Mouse (Mus musculus) left cerebral cortex, adult 8-10 months (tissue): ENCODE results near the gene Adi1. TPM values are rescaled to one million over a fixed set of nuclear protein-coding genes. Genes with fewer than 3 reads are reported as not detected.

Source experiments
- DNase-seq, 2 experiments: peaks; one replicate each; pipeline ENCODE4 v3.0.0; 2022; ENCODE audit warnings: low spot score in 2 of 2
- total RNA-seq, 4 experiments: library from RNA; stranded (reverse); gene quantifications; 2 replicates each; pipeline ENCODE4 v1.2.4; 2022

Gene Adi1
- 10 to 100 TPM; 37.5 to 44.6 (median 41.2) TPM for total RNA-seq

DNA sequence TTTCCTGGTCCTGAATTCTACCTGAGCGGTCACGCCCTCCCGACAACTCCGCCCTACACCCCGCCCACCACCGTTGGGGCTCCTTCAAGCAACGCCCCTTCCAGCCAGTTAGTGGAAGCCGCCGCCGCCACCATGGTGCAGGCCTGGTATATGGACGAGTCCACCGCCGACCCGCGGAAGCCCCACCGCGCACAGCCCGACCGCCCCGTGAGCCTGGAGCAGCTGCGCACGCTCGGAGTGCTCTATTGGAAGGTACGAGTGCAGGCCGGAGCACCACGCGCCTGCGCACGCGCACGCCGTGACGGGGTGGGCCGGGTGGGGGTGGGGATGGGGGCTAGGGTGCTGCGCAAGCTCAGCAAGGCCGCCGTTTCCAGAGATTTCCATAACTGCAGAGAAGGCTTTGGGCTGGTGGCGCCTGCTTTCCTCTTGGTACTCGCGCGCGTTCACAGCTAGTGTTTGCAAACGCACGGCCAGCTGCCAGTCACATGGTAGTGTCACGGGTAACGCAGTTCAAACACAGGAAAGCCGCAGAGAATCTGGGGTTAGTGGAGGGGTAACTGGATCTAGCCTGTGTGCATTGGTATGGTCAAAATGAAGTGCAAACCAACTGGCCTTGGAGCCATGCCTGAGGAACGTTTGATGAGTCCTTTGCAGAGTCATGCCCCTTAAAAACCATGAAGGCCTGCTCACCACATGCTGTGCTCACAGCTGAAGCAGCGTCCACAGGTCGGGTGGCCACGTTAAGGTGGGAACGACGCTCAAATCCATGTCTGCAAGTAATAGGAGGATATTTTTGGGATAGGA is at the start of gene Adi1:
Gene Adi1 (plus strand): TSS at position 111 of the 804 bp plus-strand sequence.
- peak; percentile 79 to 90 for DNase-seq

DNA sequence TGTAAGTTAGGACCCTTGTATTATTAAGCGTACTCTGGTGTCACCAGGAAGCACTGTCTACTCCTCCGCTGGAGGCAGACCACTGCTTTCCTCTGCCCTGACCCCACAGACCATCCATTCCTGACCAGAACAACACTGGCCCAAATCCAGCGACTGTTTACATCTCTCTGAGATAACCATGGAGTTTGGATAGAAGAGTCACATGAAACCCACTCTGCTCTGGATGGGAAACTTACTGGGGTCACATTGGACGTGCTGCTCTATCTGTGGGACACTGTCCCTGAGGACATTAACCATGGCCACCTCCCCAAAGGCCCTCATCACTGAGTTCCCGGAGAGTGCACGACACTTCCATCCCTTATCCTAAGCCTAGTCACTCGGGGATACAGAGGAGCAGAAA is 49.6 kb upstream of the Adi1 start:
- no peak for DNase-seq

DNA sequence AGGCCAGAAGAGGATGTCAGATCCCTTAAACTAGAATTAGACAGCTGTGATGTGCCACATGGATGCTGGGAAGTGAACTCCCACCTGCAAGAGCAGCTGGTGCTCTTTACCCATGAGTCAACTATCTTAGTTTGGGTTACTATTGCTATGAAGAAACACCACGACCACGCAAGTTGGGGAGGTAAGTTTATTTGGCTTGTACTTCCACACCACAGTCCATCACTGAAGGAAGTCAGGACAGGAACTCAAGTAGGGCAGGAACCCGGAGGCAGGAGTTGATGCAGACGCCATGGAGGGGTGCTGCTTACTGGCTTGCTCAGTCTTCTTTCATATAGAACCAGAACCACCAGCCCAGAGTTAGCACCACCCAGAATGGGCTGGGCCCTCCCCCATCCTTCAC is 47.9 kb upstream of the Adi1 start:
- DNase-seq, result no peak

DNA sequence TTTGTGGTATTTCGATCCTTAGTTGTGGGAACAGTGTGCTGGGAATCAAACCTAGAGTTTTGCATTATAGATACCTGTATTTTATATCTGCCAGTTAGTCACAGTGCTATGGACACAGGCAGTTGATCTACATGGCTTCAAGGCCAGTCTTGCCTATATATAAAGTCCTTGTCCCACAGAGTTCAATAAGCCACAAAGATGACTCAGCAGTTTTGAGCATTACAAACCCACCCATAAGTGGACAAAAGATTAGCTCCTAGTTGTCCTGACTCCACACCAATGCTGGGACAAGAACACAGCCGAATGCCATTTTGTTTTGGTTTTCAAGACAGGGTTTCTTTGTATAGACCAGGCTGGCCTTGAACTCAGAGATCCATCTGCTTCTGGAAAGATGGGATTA is 46.6 kb upstream of the Adi1 start:
- DNase-seq, result no peak

DNA sequence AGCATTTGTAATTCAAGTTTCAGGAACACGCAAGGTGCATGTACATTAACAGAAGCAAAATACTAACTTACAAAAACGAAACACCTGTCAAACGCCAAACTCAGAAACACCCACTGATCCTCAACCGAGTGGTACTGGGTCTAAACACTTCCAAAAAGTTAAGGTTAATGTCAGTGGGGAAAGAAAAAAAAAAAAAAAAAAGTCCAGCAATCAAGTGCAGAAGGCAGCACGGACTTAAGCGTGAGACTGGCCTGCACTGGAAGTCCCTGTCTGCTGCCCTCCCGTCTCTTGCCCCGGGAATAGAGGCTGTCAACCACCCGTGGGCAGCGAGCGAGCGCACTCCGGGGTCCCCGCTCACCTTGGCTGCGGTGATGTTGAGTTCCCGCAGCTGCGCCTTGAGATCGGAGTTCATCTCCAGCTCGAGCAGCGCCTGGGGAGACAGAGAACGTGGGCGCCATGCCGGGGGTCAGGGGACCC is 39.9 kb upstream of the Adi1 start:
- DNase-seq, result no peak

DNA sequence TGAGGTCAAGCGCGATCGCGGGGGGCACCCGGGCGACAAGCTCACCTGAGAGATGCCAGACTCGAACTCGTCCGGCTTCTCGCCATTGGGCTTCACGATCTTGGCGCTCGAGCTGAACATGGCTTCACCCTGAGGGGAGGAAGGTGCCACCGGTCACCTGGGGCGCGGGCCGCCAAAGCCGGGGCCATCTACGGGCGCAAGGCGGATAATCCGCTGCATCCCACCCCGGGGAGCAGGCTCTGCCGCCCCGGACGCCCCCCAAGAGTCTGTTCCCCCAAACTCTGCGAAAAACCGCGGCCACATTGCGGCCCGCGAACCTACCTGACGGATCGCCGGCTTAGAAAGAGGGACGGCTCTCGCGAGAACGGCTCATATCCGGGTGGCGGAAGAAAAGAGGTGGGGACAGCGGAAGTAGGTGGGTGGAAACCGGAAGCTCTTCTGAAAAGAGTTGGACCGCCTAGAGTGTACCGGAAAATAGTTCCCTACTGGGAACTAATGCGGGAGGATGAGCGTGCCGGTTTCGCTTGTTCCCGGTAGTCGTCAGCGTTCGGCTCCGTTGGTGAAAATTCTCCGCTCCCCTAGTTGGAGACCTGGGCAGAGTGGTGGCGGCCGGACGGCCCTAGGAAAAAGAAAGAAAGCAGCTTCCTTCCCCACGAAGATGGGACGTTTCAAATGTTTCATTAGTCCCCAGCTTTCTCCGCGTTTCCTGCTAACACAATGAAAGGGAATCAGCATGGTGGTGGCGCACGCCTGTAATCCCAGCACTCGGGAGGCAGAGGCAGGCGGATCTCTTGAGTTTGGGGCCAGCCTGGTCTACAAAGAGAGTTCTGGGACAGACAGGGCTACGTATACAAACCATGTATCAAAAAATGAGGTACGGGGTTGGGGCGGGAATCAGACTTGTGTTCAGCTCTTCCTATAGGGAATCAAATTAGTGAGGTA is 39.2 kb upstream of the Adi1 start, which contains the start of gene Rps7:
Gene Rps7 (minus strand): TSS at position 419 of the 942 bp plus-strand sequence.
- peak; percentile 89 to 93 for DNase-seq

DNA sequence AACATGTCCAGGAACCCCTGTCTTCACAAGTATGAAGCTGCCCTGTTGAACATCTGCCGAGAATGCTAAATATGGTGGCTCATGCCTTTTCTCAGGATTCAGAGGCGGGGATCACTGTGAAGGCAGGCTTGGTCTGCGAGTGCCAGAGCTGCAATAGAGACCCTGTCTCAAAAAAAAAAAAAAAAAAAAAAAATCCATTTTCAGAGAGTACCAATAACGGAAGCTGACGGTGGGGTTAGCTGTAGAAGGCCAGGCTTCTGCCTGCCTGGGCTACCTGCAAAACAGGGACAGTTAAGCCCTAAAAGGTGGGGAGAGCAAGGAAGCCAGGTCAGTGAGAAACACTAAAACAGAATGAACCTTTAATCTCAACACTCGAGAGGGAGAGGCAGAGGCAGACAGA is 38.5 kb upstream of the Adi1 start:
- no peak for DNase-seq

DNA sequence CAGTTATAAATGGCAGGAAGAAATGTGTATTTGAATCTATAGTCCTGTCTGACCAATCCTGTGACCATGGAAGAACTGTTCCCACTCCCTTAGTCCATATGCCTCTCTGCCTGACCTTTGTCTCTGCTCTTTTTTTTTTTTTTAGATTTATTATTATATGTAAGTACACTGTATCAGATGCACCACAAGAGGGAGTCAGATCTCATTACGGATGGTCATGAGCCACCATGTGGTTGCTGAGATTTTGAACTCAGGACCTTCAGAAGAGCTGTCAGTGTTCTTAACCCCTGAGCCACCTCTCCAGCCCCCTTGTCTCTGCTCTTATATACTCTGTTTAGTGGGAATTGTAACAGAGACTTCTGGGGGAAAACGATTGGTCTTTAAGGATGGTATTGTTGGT is 36.3 kb upstream of the Adi1 start:
- DNase-seq, result no peak

DNA sequence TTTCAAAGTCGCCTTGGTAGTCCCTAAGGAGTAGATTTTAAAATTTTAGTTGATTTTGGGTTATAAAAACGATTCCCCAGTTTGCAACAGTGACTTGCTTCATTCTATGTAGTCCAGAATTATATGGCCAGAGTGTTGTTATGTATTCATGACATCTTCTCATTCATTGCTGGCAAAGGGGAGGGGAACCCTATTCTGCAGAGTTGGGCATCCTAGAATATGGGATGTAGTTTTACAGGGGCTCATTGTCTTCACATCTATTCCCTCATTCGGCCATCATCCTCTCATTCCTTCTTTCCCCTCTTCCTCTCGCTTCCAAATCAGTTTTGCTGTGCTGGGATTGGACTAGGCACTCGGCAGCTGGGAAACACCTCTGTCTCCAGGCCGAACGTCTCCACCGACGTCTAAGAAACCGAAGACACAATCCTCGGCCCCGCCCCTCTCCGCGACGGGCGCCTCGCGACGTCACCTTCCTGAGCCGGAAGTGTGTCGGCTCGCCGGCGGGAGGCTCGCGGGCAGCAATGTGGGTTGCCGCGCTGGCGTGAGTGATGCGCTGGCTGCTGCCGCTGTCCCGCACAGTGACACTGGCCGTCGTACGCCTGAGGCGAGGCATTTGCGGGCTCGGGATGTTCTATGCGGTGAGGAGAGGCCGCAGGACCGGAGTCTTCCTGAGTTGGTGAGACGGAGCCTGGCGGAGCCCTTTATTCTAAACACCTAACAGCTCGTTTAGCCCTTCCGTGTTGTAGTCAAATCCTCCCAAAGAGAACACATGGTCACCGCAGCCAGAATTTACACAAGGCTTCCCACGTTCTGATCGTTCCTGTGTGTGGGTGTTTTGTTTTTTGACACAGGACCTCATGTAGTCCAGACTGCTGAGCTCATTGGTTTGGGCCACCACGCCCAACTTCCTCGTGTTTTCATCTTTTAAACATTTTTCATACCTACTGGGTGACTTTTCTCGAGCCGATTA is 25.6 kb upstream of the Adi1 start, which contains the start of gene Rnaseh1:
Gene Rnaseh1 (plus strand): TSS at position 462 of the 970 bp plus-strand sequence.
- DNase-seq, result peak; percentile 84 to 91

DNA sequence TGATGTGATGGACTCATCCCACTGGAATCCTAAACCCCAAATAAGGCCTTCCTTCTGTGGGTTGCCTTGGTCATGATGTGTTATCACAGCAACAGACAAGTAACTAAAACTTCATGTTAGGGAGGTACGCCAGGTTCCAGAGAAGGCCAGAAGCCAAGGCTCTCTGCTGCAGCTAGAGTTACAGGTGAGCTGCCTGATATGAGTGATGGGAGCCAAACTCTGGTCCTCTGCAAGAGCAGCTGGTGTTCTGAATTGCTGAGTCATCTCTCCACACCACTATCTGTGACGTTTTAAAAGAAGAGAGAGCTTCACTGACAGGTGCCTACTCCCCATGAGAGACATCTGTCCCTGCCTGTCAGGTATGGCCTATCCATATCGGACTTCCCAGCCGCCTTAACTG is 12.4 kb upstream of the Adi1 start:
- no peak for DNase-seq

DNA sequence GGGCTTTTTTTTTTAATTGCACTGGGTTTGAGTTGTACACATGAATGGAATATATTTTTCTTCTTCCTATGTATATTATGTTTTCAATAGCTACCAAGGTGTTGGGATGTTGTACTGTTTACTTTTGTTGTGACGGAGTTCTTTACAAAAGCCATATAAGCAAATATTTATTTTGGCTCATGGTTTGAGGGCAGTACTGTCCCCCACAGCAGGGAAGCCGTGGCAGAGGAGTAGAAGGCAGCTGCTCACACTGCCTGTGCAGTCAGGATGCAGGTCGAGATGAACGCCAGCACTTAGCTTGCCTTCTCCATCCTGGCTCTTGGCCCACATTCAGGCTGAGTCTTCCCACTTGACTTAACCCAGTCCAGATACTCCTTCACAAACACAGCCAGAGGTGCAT is 8.3 kb upstream of the Adi1 start:
- DNase-seq, result no peak

DNA sequence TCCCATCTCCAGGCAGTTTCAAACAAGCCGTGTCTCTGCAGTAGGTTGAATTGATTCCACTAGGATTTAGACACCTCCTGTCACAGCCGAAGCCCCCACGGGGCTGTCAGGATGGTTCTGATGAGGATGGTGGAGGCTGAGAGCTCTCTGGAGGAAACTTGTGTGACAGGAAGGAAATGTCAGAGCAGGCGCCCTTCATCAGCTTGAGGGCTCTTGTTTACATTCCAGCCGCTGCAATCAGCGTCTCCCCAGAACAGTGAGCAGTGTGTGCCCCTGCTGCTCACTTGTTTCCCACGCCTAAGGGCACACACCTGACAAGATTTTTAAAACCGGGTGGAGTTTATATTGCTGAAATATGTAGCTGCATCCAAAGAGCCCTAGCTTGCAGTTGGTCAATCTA is 7.7 kb upstream of the Adi1 start:
- no peak for DNase-seq

DNA sequence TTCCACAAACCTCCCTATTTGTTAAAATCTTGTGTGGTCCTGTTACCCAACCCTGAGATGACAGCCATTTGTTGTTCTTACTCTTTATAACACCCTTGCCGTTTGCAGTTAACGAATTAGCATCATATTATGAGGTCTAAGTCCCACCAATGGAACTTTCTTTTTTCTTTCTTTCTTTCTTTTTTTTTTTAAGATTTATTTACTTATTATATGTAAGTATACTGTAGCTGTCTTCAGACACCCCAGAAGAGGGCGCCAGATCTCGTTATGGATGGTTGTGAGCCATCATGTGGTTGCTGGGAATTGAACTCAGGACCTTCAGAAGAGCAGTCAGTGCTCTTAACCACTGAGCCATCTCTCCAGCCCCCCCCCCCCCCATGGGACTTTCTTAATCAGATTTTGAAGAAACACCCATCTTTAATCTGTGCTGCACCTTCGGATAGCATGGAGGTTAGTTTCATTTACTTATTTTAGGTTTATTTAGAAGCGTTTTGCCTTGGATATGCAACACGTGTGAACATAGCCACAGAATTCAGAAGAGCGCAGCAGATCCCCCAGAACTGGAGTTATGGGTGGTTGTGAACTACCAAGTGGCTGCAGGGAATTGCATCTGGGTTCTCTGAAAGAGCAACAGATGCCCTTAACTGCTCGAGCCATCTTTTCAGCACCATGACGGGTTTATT is 852 bp upstream of the Adi1 start:
- no peak for DNase-seq

DNA sequence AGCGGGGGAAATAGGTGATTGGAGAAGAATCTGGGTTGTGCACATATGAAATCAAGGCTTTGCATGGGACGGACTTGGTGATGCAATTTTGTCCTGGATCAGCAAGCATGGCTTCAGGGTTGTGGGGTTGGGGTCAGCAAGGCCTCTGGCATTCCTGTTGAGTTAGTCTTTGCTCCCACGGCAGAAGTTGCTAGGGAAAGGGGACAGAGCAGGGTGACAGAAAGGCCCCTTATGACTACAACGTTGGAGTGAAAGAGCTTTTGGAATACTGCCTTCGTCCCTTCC is 836 bp downstream of the Adi1 start:
- DNase-seq, result no peak

DNA sequence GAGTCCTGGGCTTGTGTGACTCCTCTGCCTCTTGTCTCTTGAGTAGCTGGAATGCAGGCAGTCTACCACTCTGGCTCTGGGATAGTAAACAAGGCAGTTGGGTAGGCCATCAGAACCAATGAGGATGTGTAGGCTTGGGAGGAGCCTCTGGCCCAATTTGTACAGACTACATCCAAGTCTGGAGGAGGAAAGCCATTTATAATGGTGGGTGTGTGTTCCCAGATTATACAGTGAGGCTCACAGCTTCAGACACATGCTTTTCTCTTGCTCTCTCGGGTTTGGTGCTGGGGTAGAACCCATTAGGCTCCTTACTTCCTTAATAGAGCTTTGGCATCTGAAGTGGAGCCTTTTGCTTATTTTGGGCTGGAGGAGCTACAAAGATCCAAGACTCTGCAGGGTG is 9.6 kb downstream of the Adi1 start:
- DNase-seq, result no peak

DNA sequence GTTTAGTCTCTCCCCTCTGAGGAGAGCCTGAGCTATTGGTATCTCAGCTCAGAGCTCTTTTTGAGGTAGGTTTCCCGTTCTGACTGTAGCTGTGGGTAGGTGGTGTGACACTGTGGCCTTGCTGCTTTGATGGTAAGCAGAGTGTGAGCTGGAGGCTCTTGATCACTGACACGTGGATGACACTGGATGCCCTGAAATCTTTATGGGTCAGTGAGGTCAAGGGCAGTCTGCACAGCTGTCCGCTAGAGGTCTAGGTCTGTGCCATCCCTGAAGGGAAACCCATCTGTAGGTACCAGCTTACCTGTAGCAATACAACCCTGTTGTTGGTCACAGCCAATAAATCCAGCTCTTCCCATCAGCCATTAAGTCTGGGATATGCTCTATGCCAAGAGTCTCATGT is 10.7 kb downstream of the Adi1 start:
- DNase-seq, result no peak

DNA sequence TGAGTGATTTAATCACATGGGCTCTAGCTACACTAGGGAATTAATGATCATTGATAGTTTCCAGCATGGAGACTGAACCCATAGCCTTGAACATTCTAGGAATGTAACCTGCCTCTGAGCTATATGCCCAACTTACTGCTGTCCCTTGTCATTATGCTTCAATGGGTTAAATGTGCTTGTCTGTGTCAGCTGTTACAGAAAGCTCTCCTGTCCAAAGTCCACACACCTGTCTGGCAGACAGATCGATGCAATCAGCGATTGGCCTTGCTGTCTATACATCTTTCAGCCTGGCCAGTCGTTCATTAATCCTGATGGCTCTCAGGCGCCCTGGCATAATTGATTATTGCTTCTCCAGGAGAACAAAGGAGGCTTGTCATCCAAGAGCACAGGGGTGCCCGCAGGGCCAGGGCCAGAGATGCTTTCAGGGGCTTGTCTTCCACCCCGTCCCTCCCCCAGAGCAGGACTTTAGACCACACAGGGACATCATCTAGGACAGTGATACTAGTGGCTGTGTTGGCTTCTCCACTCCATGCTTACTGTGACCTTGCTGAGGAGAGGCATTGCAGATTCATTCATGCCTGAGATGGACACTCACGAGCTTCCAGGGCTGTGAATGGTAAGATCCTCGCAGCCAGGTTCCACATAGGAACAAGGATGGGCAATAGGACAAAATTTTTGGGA is 11.3 kb downstream of the Adi1 start:
- DNase-seq, result no peak

DNA sequence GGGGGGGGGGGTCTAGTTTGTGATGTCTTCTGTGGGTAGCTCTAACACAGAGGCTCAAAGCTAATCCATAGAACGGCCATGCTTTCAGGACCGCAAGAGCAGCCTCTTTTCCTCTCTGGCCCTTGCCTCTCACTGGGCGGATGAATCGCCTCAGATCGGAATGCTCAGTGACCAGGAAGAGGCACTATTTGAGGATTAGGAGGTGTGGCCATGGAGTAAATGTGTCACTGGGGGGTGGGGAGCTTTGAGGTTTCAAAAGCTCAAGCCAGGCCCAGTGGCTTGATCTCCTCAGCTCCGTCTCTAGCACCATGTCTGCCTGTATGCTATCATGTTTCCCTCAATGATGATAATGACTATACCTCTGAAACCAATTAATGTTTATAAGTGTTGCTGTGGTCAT is 14.0 kb downstream of the Adi1 start:
- no peak for DNase-seq

DNA sequence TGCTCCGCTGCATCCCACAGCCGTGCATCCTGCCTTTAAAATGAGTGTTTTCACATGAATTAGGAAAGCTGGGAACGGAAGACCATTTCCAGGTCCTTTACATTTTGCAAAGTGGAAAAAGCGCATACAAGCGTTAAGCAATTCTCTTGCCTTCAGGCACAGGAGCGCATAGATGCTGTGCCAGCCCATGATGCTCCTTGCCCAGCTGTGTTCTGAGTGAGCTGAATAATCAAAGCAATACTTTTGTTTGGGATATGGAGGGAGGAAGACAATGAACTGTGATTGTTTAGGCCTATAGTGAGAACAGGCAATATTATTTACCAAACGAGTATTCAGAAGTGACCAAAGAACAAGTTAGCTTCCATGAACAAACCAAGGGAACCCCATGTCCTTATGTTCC is 15.7 kb downstream of the Adi1 start:
- DNase-seq, result no peak

DNA sequence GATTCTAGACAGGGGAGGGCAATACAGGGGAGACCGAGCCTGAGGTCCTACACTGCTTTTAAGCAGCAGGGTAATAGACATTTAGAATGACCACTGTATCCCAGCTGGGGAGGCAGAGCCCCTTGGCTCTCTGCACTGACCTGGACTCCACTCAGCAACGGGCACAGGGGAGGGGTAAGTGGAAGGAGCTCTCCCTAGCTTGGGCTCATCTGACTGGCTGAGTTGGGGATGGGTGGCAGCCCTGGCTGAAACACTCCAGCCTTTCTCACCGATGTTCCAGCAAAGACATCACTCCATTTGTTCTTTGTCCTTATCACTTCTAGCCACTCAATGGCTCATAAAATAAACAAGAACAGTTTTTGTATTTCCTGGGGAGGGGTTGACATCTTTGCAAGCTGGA is 18.7 kb downstream of the Adi1 start:
- no peak for DNase-seq
